Mouse (Mus musculus) heart, adult 2 months (tissue): ENCODE data around the gene Rps7.

Source experiments
- CTCF ChIP-seq: fragments of 200-600 bp; IDR thresholded peaks from 2 replicates; pipeline ENCODE4 v1.8.1; 2022; ENCODE audit warnings: antibody characterized with exemption, mild to moderate bottlenecking, moderate library complexity
- POLR2A ChIP-seq: fragments of 200-500 bp; IDR thresholded peaks from 2 replicates; pipeline ENCODE4 v1.6.1; 2011; ENCODE audit warnings: mild to moderate bottlenecking, low read depth, low read length, control low read depth; ENCODE audit not compliant: insufficient read depth

GRCm38 (mm10) chr12:28598110-28598509 is 37.6 kb downstream of the Rps7 start:
- TF ChIP-seq POLR2A (no peak), CTCF (no peak)
